Mouse (Mus musculus): Measurements from ENCODE around the gene Arid1b. TPM values are rescaled to one million over a fixed set of nuclear protein-coding genes. Genes with fewer than 3 reads are reported as not detected.
"Not testable (repeated sequence)": the region's sequence is repeated elsewhere in the genome, so short reads cannot be mapped to it uniquely, and the experiment has no call there.

The Arid1b gene
- polyA plus RNA-seq, 1 experiment from 2014 or later, result 22.3 TPM

GRCm38 (mm10) chr17:5085004-5085403 lies 90.9 kb downstream of the Arid1b start:
- no peak overlapping the region for H3K4me3 ChIP-seq
- H3K9ac ChIP-seq, result no peak overlapping the region
- peaks cover 78% of the 10 kb centered on the region for H3K4me1 ChIP-seq
- H3K27me3 ChIP-seq, result no peaks in the 10 kb centered on the region
- no peaks in the 10 kb centered on the region for H3K36me3 ChIP-seq
- no peak for ATAC-seq (ENCODE audit: low FRiP score)
- 68% methylated on average over 6 of the region's 6 CpGs for WGBS
- no peak overlapping the region for H3K27ac ChIP-seq
- H3K9me3 ChIP-seq (replicated peaks), result no peaks in the 10 kb centered on the region
- no peak overlapping the region for H3K4me2 ChIP-seq (replicated peaks)

GRCm38 (mm10) chr17:5085942-5086341 lies 91.8 kb downstream of the Arid1b start:
- Histone ChIP-seq H3K9ac (no peak overlapping the region), H3K4me3 (no peak overlapping the region), H3K27ac (peak overlapping the region; percentile 64; the same call in 1 of the 2 replicates), H3K9me3 (replicated peaks) (no peaks in the 10 kb centered on the region), H3K4me1 (peaks cover 72% of the 10 kb centered on the region), H3K4me2 (replicated peaks) (0 out of 2 replicates have a peak overlapping the region, but pooled peaks have one; percentile 1), H3K27me3 (no peaks in the 10 kb centered on the region), H3K36me3 (no peaks in the 10 kb centered on the region)
- ATAC-seq (ENCODE audit: low FRiP score), result peak; percentile 20; the same call in 1 of the 2 replicates
- whole genome bisulfite sequencing, result 53% methylated on average over 5 of the region's 5 CpGs

- H3K4me3 ChIP-seq; H3K9me3 ChIP-seq (replicated peaks); H3K4me2 ChIP-seq (replicated peaks); H3K27me3 ChIP-seq; H3K27ac ChIP-seq; H3K36me3 ChIP-seq; ATAC-seq (ENCODE audit: low FRiP score); H3K9ac ChIP-seq: not testable (repeated sequence)
- 80% methylated on average over 2 of the region's 2 CpGs for WGBS
- peaks cover 60% of the 10 kb centered on the region for H3K4me1 ChIP-seq
Observed at GRCm38 (mm10) chr17:5088241-5088640, 94.1 kb downstream of the Arid1b start.

GRCm38 (mm10) chr17:5088822-5089221 lies 94.7 kb downstream of the Arid1b start:
- 74% methylated on average over 5 of the region's 5 CpGs for WGBS
- no peak overlapping the region for H3K9ac ChIP-seq
- no peak for ATAC-seq (ENCODE audit: low FRiP score)
- no peaks in the 10 kb centered on the region; the same call in 1 of the 2 replicates for H3K36me3 ChIP-seq
- H3K9me3 ChIP-seq (replicated peaks), result no peaks in the 10 kb centered on the region
- no peak overlapping the region for H3K4me2 ChIP-seq (replicated peaks)
- no peak overlapping the region for H3K27ac ChIP-seq
- no peak overlapping the region for H3K4me3 ChIP-seq
- peaks cover 54% of the 10 kb centered on the region for H3K4me1 ChIP-seq
- H3K27me3 ChIP-seq, result no peaks in the 10 kb centered on the region

GRCm38 (mm10) chr17:5089541-5089940 lies 95.4 kb downstream of the Arid1b start:
- no peaks in the 10 kb centered on the region for H3K9me3 ChIP-seq (replicated peaks)
- WGBS, result 12% methylated on average over 12 of the region's 12 CpGs
- H3K27ac ChIP-seq, result no peak overlapping the region
- peaks cover 48% of the 10 kb centered on the region for H3K4me1 ChIP-seq
- H3K36me3 ChIP-seq, result no peaks in the 10 kb centered on the region; the same call in 1 of the 2 replicates
- no peak for ATAC-seq (ENCODE audit: low FRiP score)
- no peak overlapping the region for H3K9ac ChIP-seq
- H3K4me3 ChIP-seq, result no peak overlapping the region
- H3K4me2 ChIP-seq (replicated peaks), result no peak overlapping the region
- H3K27me3 ChIP-seq, result no peaks in the 10 kb centered on the region

GRCm38 (mm10) chr17:5091490-5091889 lies 97.4 kb downstream of the Arid1b start:
- H3K27ac ChIP-seq, result no peak overlapping the region
- H3K4me3 ChIP-seq, result no peak overlapping the region
- H3K36me3 ChIP-seq, result no peaks in the 10 kb centered on the region; the same call in 1 of the 2 replicates
- no peak for ATAC-seq (ENCODE audit: low FRiP score)
- H3K4me2 ChIP-seq (replicated peaks), result no peak overlapping the region
- no peak overlapping the region for H3K9ac ChIP-seq
- peaks cover 42% of the 10 kb centered on the region for H3K4me1 ChIP-seq
- H3K27me3 ChIP-seq, result no peaks in the 10 kb centered on the region
- 78% methylated on average over 16 of the region's 16 CpGs for WGBS
- no peaks in the 10 kb centered on the region for H3K9me3 ChIP-seq (replicated peaks)

- no peak overlapping the region for H3K9ac ChIP-seq
- 65% methylated on average over 10 of the region's 10 CpGs for WGBS
- H3K4me3 ChIP-seq, result no peak overlapping the region
- H3K36me3 ChIP-seq, result no peaks in the 10 kb centered on the region; the same call in 1 of the 2 replicates
- ATAC-seq (ENCODE audit: low FRiP score), result no peak
- 0 out of 2 replicates have a peak overlapping the region, but pooled peaks have one; percentile 23 for H3K27ac ChIP-seq
- H3K4me2 ChIP-seq (replicated peaks), result no peak overlapping the region
- H3K4me1 ChIP-seq, result peaks cover 42% of the 10 kb centered on the region
- H3K27me3 ChIP-seq, result no peaks in the 10 kb centered on the region
- no peaks in the 10 kb centered on the region for H3K9me3 ChIP-seq (replicated peaks)
Observed at GRCm38 (mm10) chr17:5091934-5092333, 97.8 kb downstream of the Arid1b start.

- not testable (repeated sequence) for H3K9ac ChIP-seq; H3K9me3 ChIP-seq (replicated peaks); H3K4me2 ChIP-seq (replicated peaks); H3K4me3 ChIP-seq; ATAC-seq (ENCODE audit: low FRiP score); H3K36me3 ChIP-seq; H3K27me3 ChIP-seq; H3K27ac ChIP-seq
- peaks cover 48% of the 10 kb centered on the region for H3K4me1 ChIP-seq
- 64% methylated on average over 2 of the region's 2 CpGs for WGBS
Observed at GRCm38 (mm10) chr17:5093343-5093742, 99.2 kb downstream of the Arid1b start.

GRCm38 (mm10) chr17:5094636-5095035 lies 100.5 kb downstream of the Arid1b start:
- Histone ChIP-seq H3K27me3 (no peaks in the 10 kb centered on the region), H3K4me1 (peaks cover 44% of the 10 kb centered on the region), H3K36me3 (peaks cover 3% of the 10 kb centered on the region), H3K27ac (no peak overlapping the region), H3K9ac (no peak overlapping the region), H3K4me3 (no peak overlapping the region), H3K9me3 (replicated peaks) (no peaks in the 10 kb centered on the region), H3K4me2 (replicated peaks) (no peak overlapping the region)
- ATAC-seq (ENCODE audit: low FRiP score), result no peak
- WGBS, result 90% methylated on average over 5 of the region's 5 CpGs

GRCm38 (mm10) chr17:5095741-5096140 lies 101.6 kb downstream of the Arid1b start:
- 83% methylated on average over 13 of the region's 13 CpGs for WGBS
- Histone ChIP-seq H3K36me3 (peaks cover 3% of the 10 kb centered on the region), H3K9me3 (replicated peaks) (no peaks in the 10 kb centered on the region), H3K4me2 (replicated peaks) (no peak overlapping the region), H3K27me3 (no peaks in the 10 kb centered on the region), H3K4me1 (peaks cover 41% of the 10 kb centered on the region), H3K27ac (no peak overlapping the region), H3K9ac (no peak overlapping the region), H3K4me3 (no peak overlapping the region)
- ATAC-seq (ENCODE audit: low FRiP score), result no peak

GRCm38 (mm10) chr17:5097046-5097445 lies 102.9 kb downstream of the Arid1b start:
- Histone ChIP-seq H3K27me3 (no peaks in the 10 kb centered on the region), H3K9ac (no peak overlapping the region), H3K9me3 (replicated peaks) (no peaks in the 10 kb centered on the region), H3K27ac (no peak overlapping the region), H3K4me1 (peaks cover 46% of the 10 kb centered on the region), H3K36me3 (peaks cover 3% of the 10 kb centered on the region), H3K4me2 (replicated peaks) (no peak overlapping the region), H3K4me3 (no peak overlapping the region)
- 87% methylated on average over 4 of the region's 4 CpGs for WGBS
- ATAC-seq (ENCODE audit: low FRiP score), result no peak

- Histone ChIP-seq H3K4me1 (peaks cover 46% of the 10 kb centered on the region), H3K27ac (peak overlapping the region; percentile 44; the same call in 1 of the 2 replicates)
Observed at GRCm38 (mm10) chr17:5097545-5098475, 103.7 kb downstream of the Arid1b start.

More at GRCm38 (mm10) chr17:5097545-5098475, 103.7 kb downstream of the Arid1b start:
- Histone ChIP-seq H3K27me3 (no peaks in the 10 kb centered on the region), H3K9me3 (replicated peaks) (no peaks in the 10 kb centered on the region), H3K4me2 (replicated peaks) (no peak overlapping the region), H3K36me3 (peaks cover 3% of the 10 kb centered on the region; the same call in 1 of the 2 replicates), H3K4me3 (no peak overlapping the region), H3K9ac (no peak overlapping the region)
- WGBS, result 70% methylated on average over 21 of the region's 21 CpGs
- no peak for ATAC-seq (ENCODE audit: low FRiP score)

All from hindbrain, embryonic 12.5 days (tissue).